Mouse (Mus musculus): Measurements from ENCODE around the gene Ly86.

GRCm38 (mm10) chr13:37325504-37325903, 19.5 kb upstream of the Ly86 start:
- TF ChIP-seq CTCF (IDR thresholded peaks at IDR 0.05; ENCODE audit: control insufficient read depth, insufficient read depth, insufficient replicate concordance, low read depth, low read length): peak; percentile 65; the same call in 1 of the 2 replicates
- no peak for TF ChIP-seq POLR2A (IDR thresholded peaks at IDR 0.05; ENCODE audit: control insufficient read depth, low read depth, low read length)
